ENCODE assay signal across 12 mouse cellular contexts in the genomic region with DNA sequence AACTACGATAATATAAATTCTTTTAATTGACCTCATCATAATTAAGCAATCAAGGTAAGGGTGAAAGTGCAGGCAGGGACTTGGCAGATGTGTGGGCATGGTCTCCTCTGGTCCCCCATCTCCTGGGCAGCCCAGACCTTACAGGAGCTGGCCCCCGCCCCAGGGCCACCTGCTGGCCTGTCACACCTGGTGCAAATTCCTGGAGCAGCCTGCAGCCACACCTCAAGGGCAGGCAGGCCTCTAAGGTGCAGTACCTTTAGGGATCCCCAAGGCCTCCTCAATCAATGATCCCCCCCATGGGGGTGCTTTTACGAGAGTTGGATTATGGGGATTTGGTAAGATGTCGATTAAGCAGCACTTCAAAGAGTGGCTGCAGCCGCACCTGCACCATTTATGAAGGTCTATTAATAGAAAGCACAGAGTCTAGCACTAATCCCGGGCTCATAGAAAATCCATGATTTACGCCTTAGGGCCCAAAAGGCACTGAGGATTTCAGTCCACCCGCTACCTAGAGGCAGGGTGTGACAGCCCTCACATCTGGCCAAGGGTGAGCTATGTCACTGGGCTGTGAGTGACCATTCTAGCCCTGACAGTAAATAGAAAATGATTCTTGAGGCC.
"Had no signal": no experiment of that assay in that cellular context is flagged by ENCODE, and none has a peak within 500 bp of the region (broad histone marks: within the 10 kb centered on the region; RNA-seq: fewer than 3 reads in every experiment).

No protein-coding gene starts in this region.

- ATAC-seq: lung, postnatal 0 days had no signal

- H3K36me3 ChIP-seq: kidney, embryonic 15.5 days; liver, embryonic 15.5 days had no signal

- H3K27me3 ChIP-seq: kidney, embryonic 15.5 days; liver, embryonic 15.5 days had no signal

- H3K4me2 ChIP-seq: kidney, embryonic 15.5 days; liver, embryonic 11.5 days; liver, embryonic 15.5 days; midbrain, embryonic 11.5 days had no signal

- H3K4me1 ChIP-seq: kidney, embryonic 15.5 days had no signal

- H3K9me3 ChIP-seq: kidney, embryonic 15.5 days; liver, embryonic 15.5 days had no signal

- H3K9ac ChIP-seq: kidney, embryonic 15.5 days; liver, embryonic 15.5 days had no signal

- DNase-seq: kidney, adult 2 months; kidney, postnatal 14 days; left cerebral cortex, postnatal 4 days; lung, adult 2 months; lung, postnatal 4 days; thymus, adult 2 months; thymus, postnatal 25 days had no signal

- H3K27ac ChIP-seq: kidney, embryonic 15.5 days; liver, embryonic 15.5 days had no signal

- H3K4me3 ChIP-seq: kidney, embryonic 15.5 days; liver, embryonic 15.5 days had no signal
